Mouse (Mus musculus): ENCODE data around the gene Nudcd3.

GRCm38 (mm10) chr11:6138233-6138950 is 61.8 kb downstream of the Nudcd3 start:
- TF ChIP-seq POLR2A (IDR thresholded peaks at IDR 0.05; ENCODE audit: insufficient read length, low read depth): no peak
- TF ChIP-seq POLR2AphosphoS2 (IDR thresholded peaks at IDR 0.05; ENCODE audit: insufficient read length, low read depth): no peak
- no peak for TF ChIP-seq E2F4 (IDR thresholded peaks at IDR 0.05; ENCODE audit: insufficient read depth)
- no peak for TF ChIP-seq MAX (IDR thresholded peaks at IDR 0.05; ENCODE audit: low read depth)
- TF ChIP-seq CEBPB (IDR thresholded peaks at IDR 0.05; ENCODE audit: insufficient read depth, poor library complexity, severe bottlenecking): no peak
- no peak for TF ChIP-seq MYOG (IDR thresholded peaks at IDR 0.05; ENCODE audit: control insufficient read depth in 1 of 3, insufficient read depth in 1 of 3, insufficient read length in 2 of 3, low read depth in 2 of 3)
- no peak for TF ChIP-seq USF1 (IDR thresholded peaks at IDR 0.05; ENCODE audit: low read depth)
- TF ChIP-seq SRF (IDR thresholded peaks at IDR 0.05; ENCODE audit: control insufficient read depth, insufficient read length, low read depth): no peak
- TF ChIP-seq REST (IDR thresholded peaks at IDR 0.05; ENCODE audit: insufficient read depth, insufficient read length): no peak
- no peak for TF ChIP-seq TCF12 (IDR thresholded peaks at IDR 0.05; ENCODE audit: insufficient read depth, poor library complexity, severe bottlenecking)

Measured in myocyte (in vitro differentiated cells).